Mouse (Mus musculus): ENCODE results near the gene Cdc6.

- TF ChIP-seq CTCF (IDR thresholded peaks at IDR 0.05; ENCODE audit: extremely low read depth, insufficient read depth, insufficient read length, insufficient replicate concordance) (no peak), POLR2A (IDR thresholded peaks at IDR 0.05; ENCODE audit: low read depth, low read length) (no peak)
Observed at GRCm38 (mm10) chr11:98951026-98951906, 43.7 kb downstream of the Cdc6 start.
